In the genomic region with DNA sequence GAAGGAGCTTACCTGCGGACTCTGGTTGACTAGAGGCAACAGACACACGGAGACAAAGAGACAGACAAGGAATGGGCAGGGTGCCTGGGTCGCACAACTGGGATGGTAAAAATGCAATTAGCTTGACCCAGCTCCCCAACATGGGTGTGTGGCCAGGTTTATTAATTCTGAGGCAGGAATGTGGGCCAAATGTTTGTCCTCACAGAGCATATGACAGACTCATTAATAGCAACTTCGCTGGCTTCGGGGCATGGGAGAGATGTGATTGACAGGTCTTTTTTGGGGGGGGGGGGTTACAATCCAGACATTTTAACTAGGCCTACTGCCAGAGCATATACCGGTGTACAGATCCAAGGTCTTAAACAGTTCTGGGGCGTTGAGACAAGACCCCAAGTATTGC, we compare ENCODE assay signal across 15 mouse cellular contexts.
"Had no signal": no experiment of that assay in that cellular context is flagged by ENCODE, and none has a peak within 500 bp of the region (broad histone marks: within the 10 kb centered on the region; RNA-seq: fewer than 3 reads in every experiment).

No protein-coding gene starts in this region.

- H3K9me3 ChIP-seq: limb, embryonic 12.5 days; liver, embryonic 13.5 days; lung, embryonic 15.5 days; neural tube, embryonic 12.5 days had no signal

- H3K4me3 ChIP-seq: limb, embryonic 12.5 days; liver, embryonic 13.5 days; lung, embryonic 15.5 days; megakaryocyte, embryonic 14.5 days; myocyte; neural tube, embryonic 12.5 days had no signal

- H3K27ac ChIP-seq: kidney, postnatal 0 days; limb, embryonic 12.5 days; liver, embryonic 13.5 days; lung, embryonic 15.5 days; macrophage; neural tube, embryonic 12.5 days had no signal

- H3K27me3 ChIP-seq: liver, embryonic 13.5 days; lung, embryonic 15.5 days; megakaryocyte, embryonic 14.5 days; neural tube, embryonic 12.5 days had no signal

- H3K36me3 ChIP-seq: limb, embryonic 12.5 days; liver, embryonic 13.5 days; lung, embryonic 15.5 days; neural tube, embryonic 12.5 days had no signal

- H3K4me1 ChIP-seq: limb, embryonic 12.5 days; liver, embryonic 13.5 days; lung, embryonic 15.5 days; megakaryocyte, embryonic 14.5 days; neural tube, embryonic 12.5 days had no signal

- ATAC-seq: liver, postnatal 0 days had no signal

- H3K4me2 ChIP-seq: limb, embryonic 12.5 days; liver, embryonic 13.5 days; lung, embryonic 15.5 days; neural tube, embryonic 12.5 days had no signal

- DNase-seq: kidney, adult 9 months; kidney, postnatal 36 days; liver; liver, embryonic 13.5 days; liver, postnatal 0 days; lung, postnatal 14 days; thymus, adult 18-20 months; thymus, postnatal 14 days had no signal

- H3K9ac ChIP-seq: limb, embryonic 12.5 days; liver, embryonic 13.5 days; liver, postnatal 0 days; lung, embryonic 15.5 days; neural tube, embryonic 12.5 days had no signal
